Mouse (Mus musculus): Measurements from ENCODE around the gene Itga6. TPM values are rescaled to one million over a fixed set of nuclear protein-coding genes. Genes with fewer than 3 reads are reported as not detected.
A peak's percentile ranks its signal among the peaks of the same experiment; 100 is the strongest.

The Itga6 gene
- polyA plus RNA-seq, 1 experiment from 2014 or later: 34.3 TPM

DNA sequence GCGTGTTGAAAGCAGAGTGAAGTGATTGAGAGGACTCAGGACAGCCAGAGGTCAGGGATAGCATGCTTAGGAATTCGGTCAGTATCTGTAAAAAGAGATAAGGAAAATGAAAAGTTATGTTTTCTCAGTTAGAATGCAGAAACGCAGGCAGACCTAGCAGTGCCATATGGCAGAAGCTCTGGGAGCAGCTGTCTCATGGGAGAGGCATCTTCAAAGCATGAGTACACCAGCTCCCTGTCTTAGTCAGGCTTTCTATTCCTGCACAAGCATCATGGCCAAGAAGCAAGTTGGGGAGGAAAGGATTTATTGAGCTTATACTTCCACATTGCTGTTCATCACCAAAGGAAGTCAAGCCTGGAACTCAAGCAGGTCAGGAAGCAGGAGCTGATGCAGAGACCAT is 119.6 kb downstream of the Itga6 start:
- Histone ChIP-seq H3K4me3 (no peak overlapping the region), H3K27ac (replicated peaks) (no peak overlapping the region), H3K9me3 (replicated peaks) (no peaks in the 10 kb centered on the region), H3K36me3 (no peaks in the 10 kb centered on the region), H3K27me3 (ENCODE audit: low read depth, poor library complexity, severe bottlenecking) (no peaks in the 10 kb centered on the region), H3K4me1 (peaks cover 12% of the 10 kb centered on the region)
- DNase-seq (ENCODE audit: low spot score): no peak
- WGBS: 81% methylated on average over 3 of the region's 3 CpGs

- no peak for DNase-seq (ENCODE audit: low spot score)
- no peaks in the 10 kb centered on the region for H3K9me3 ChIP-seq (replicated peaks)
- H3K27me3 ChIP-seq (ENCODE audit: low read depth, poor library complexity, severe bottlenecking): no peaks in the 10 kb centered on the region
- 78% methylated on average over 3 of the region's 3 CpGs for WGBS
- peaks cover 12% of the 10 kb centered on the region for H3K4me1 ChIP-seq
- no peaks in the 10 kb centered on the region for H3K36me3 ChIP-seq
- H3K27ac ChIP-seq (replicated peaks): no peak overlapping the region
- no peak overlapping the region for H3K4me3 ChIP-seq
These were observed 120.5 kb downstream of the Itga6 start for GRCm38 (mm10) chr2:71865935-71866334.

GRCm38 (mm10) chr2:71866565-71866964 is 121.1 kb downstream of the Itga6 start:
- 68% methylated on average over 1 of the region's 1 CpGs for WGBS
- Histone ChIP-seq H3K4me1 (peaks cover 12% of the 10 kb centered on the region), H3K27ac (replicated peaks) (no peak overlapping the region), H3K4me3 (no peak overlapping the region), H3K36me3 (no peaks in the 10 kb centered on the region), H3K9me3 (replicated peaks) (no peaks in the 10 kb centered on the region), H3K27me3 (ENCODE audit: low read depth, poor library complexity, severe bottlenecking) (no peaks in the 10 kb centered on the region)
- no peak for DNase-seq (ENCODE audit: low spot score)

GRCm38 (mm10) chr2:71867019-71867418 is 121.6 kb downstream of the Itga6 start:
- Histone ChIP-seq H3K9me3 (replicated peaks) (no peaks in the 10 kb centered on the region), H3K27me3 (ENCODE audit: low read depth, poor library complexity, severe bottlenecking) (peaks cover under 1% of the 10 kb centered on the region; the same call in 1 of the 2 replicates), H3K4me1 (peaks cover 12% of the 10 kb centered on the region), H3K4me3 (no peak overlapping the region), H3K36me3 (no peaks in the 10 kb centered on the region), H3K27ac (replicated peaks) (no peak overlapping the region)
- no peak for DNase-seq (ENCODE audit: low spot score)
- 82% methylated on average over 3 of the region's 3 CpGs for WGBS

DNA sequence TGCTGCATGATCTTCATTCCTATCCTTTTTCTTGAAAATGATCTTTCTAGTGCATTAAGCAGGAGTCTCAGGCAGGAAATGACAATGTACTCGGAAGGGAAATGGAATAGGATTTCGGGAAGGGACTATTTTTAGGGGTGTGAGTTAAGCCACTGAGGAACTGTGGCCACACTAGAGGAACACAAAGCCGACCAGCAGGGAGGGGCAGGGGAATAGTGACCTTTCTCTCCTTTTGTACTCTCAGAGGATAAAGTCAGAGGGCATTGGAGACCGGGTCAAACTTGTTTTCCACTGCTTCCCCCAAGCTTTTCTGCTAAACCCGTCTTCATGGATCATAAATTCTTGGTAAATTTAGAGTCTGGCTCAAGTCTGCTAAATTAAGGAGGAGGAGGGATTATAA is 122.1 kb downstream of the Itga6 start:
- 8% methylated on average over 5 of the region's 5 CpGs for WGBS
- no peak for DNase-seq (ENCODE audit: low spot score)
- peaks cover 3% of the 10 kb centered on the region; the same call in 1 of the 2 replicates for H3K27me3 ChIP-seq (ENCODE audit: low read depth, poor library complexity, severe bottlenecking)

DNA sequence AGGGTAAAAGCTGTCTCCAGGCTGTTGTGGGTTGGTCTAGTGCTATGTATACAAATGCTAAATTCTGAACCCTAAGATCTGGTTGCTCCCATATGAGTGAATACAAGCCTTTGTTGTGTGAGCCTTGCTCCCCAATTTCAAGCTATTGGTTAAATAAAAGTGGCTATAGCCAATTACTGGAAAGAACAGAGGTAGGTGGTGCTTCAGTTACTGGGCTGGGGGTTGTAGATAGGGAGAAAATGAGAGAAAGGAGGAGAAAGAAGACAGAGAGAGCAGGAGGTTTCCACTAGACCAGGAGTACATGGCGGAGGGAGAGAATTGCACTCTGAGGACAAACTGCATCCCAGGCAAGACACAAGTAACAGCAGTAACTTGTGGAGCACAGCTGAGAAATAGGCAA is 122.8 kb downstream of the Itga6 start:
- WGBS: 89% methylated on average over 1 of the region's 1 CpGs
- H3K27me3 ChIP-seq (ENCODE audit: low read depth, poor library complexity, severe bottlenecking): peaks cover 3% of the 10 kb centered on the region; the same call in 1 of the 2 replicates
- no peaks in the 10 kb centered on the region for H3K36me3 ChIP-seq
- no peak overlapping the region for H3K4me3 ChIP-seq
- no peak overlapping the region for H3K27ac ChIP-seq (replicated peaks)
- no peak for DNase-seq (ENCODE audit: low spot score)
- peaks cover 22% of the 10 kb centered on the region for H3K4me1 ChIP-seq
- H3K9me3 ChIP-seq (replicated peaks): no peaks in the 10 kb centered on the region

More for the DNA sequence above, 122.1 kb downstream of the Itga6 start:
- Histone ChIP-seq H3K4me3 (no peak overlapping the region), H3K27ac (replicated peaks) (no peak overlapping the region), H3K36me3 (no peaks in the 10 kb centered on the region), H3K9me3 (replicated peaks) (no peaks in the 10 kb centered on the region), H3K4me1 (peaks cover 16% of the 10 kb centered on the region)

DNA sequence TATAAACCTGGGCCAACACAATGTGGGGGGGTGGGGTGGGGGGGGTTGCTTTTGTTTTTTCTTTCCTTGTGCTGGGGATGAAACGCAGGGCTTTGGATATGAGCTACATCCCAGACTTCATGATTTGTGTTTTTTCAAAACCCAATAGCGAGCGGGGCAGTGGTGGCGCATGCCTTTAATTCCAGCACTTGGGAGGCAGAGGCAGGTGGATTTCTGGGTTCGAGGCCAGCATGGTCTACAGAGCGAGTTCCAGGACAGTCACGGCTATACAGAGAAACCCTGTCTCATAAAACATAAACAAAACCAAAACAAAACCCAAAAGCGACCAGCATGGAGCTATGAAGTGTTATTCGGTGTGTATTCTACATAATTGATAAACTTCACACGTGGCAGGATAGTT is 126.7 kb downstream of the Itga6 start:
- Histone ChIP-seq H3K9me3 (replicated peaks) (no peaks in the 10 kb centered on the region), H3K4me3 (peak overlapping the region; percentile 84)
- WGBS: 84% methylated on average over 10 of the region's 10 CpGs

DNA sequence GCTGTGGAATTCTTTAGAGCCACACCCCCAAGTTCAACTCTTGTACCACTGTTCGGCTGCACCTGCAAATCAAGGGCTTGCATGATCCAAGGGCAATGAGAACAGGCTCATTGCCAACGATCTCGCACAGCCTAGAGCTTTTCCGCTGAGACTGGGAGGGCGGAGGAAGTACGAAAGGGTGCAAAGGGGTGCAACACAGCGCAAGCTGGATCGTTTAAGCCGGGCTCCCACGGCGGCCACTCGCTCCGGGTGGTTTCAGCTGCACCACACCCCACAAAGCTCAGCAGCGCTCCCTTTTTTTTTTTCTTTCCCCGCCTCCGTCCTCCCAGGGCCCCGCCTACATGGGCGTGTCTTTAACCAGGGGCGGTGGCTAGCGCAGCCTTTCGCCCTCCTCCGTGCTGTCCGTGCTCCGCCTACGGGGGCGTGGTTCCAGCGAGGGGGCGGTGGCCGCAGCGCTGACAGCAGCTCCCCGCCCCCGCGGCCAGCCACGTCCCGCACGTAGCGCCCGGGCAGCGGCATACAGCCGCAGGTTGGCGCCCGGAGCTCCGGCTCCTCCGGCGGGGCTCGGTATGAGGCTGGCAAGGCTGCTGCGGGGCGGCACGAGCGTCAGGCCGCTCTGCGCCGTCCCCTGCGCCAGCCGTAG is 127.5 kb downstream of the Itga6 start, which contains the start of gene Pdk1:
Pdk1 (plus strand) TSS at position 424 of the 643 bp plus-strand sequence.
- peaks cover 3% of the 10 kb centered on the region; the same call in 1 of the 2 replicates for H3K27me3 ChIP-seq (ENCODE audit: low read depth, poor library complexity, severe bottlenecking)
- peak within 1 kb of the TSS; percentile 94 for H3K27ac ChIP-seq (replicated peaks)
- peak; percentile 97 for DNase-seq (ENCODE audit: low spot score)
- under 1% methylated on average over 55 of the region's 55 CpGs for WGBS
- H3K4me1 ChIP-seq: peaks cover 35% of the 10 kb centered on the region
- peaks cover 11% of the 10 kb centered on the region for H3K36me3 ChIP-seq
- peak within 1 kb of the TSS; percentile 84 for H3K4me3 ChIP-seq
- H3K9me3 ChIP-seq (replicated peaks): no peaks in the 10 kb centered on the region

More for the DNA sequence above, 126.7 kb downstream of the Itga6 start:
- no peak overlapping the region for H3K27ac ChIP-seq (replicated peaks)
- H3K36me3 ChIP-seq: peaks cover 5% of the 10 kb centered on the region; the same call in 1 of the 2 replicates
- no peak for DNase-seq (ENCODE audit: low spot score)
- peaks cover 3% of the 10 kb centered on the region; the same call in 1 of the 2 replicates for H3K27me3 ChIP-seq (ENCODE audit: low read depth, poor library complexity, severe bottlenecking)
- peaks cover 42% of the 10 kb centered on the region for H3K4me1 ChIP-seq

DNA sequence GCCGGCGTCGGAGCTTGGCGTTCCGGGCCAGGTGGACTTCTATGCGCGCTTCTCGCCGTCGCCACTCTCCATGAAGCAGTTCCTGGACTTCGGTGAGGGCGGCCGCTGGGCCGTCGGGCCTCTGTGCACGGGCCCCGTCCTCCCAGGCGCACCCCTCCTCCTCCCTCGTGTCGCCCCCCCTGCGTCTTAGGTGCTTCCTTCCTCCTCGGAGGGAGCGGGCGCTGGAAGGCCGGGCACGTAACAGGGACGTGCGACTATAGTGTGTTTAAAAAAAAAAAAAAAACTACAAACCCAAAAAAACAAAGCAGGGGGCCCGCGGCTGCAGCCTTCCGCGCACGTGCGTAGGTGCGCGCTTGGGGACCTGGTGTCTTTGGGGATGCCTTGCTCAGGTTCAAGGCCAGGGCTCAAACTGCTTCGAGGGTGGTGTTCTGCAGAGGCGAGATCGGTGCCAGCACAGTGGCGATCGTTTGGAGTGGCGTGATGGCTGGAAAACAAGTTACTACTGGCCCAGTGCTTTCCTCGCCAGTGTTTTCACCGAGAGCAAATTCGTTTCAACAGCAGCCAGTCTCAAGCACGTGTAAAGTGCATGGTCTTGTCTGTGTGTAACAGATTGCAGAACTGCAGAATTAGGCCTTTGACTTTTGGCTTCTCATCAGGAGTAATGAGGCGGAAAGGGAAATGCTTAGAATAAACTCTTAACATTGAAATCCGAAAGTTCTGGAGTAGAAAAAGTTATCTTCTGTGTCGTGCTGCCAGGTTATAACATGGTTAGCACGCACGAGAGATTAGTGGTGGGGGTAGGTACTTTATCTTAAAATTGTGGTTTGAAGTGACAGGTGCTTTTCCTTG is 128.3 kb downstream of the Itga6 start:
- H3K4me1 ChIP-seq: peaks cover 32% of the 10 kb centered on the region
- 4% methylated on average over 51 of the region's 51 CpGs for WGBS
- DNase-seq (ENCODE audit: low spot score): peak; percentile 16
- H3K36me3 ChIP-seq: peaks cover 17% of the 10 kb centered on the region
- H3K4me3 ChIP-seq: peak overlapping the region; percentile 84
- H3K27me3 ChIP-seq (ENCODE audit: low read depth, poor library complexity, severe bottlenecking): peaks cover 3% of the 10 kb centered on the region; the same call in 1 of the 2 replicates
- H3K27ac ChIP-seq (replicated peaks): peak overlapping the region; percentile 94
- no peaks in the 10 kb centered on the region for H3K9me3 ChIP-seq (replicated peaks)

DNA sequence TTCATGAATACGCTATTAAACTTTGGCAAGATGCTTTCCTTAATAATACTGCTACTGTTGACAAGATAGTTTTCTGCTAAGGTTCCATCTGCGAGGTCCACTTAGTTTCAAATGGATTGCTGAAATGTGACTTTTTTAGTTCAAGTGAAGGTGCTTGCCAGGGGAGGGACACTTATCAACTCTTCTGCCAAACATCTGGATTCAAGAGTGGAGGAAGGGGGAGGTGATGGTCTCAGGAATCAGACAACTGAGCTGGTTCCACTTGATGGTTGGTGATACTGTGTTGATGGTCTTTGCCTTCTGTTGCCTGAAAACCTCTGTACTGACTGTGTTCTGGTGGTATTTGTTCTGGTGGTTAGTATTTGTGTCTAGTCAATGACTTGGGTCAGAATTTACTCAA is 129.0 kb downstream of the Itga6 start:
- no peak for DNase-seq (ENCODE audit: low spot score)
- WGBS: 65% methylated on average over 2 of the region's 2 CpGs
- Histone ChIP-seq H3K4me1 (peaks cover 32% of the 10 kb centered on the region), H3K27me3 (ENCODE audit: low read depth, poor library complexity, severe bottlenecking) (peaks cover 3% of the 10 kb centered on the region; the same call in 1 of the 2 replicates), H3K27ac (replicated peaks) (no peak overlapping the region), H3K9me3 (replicated peaks) (no peaks in the 10 kb centered on the region), H3K36me3 (peaks cover 18% of the 10 kb centered on the region), H3K4me3 (peak overlapping the region; percentile 84)

- H3K27ac ChIP-seq (replicated peaks): no peak overlapping the region
- H3K4me1 ChIP-seq: peaks cover 32% of the 10 kb centered on the region
- H3K27me3 ChIP-seq (ENCODE audit: low read depth, poor library complexity, severe bottlenecking): peaks cover 3% of the 10 kb centered on the region; the same call in 1 of the 2 replicates
- no peaks in the 10 kb centered on the region for H3K9me3 ChIP-seq (replicated peaks)
- DNase-seq (ENCODE audit: low spot score): no peak
- H3K36me3 ChIP-seq: peaks cover 23% of the 10 kb centered on the region
- peak overlapping the region; percentile 84 for H3K4me3 ChIP-seq
- 30% methylated on average over 2 of the region's 2 CpGs for WGBS
These were observed 129.4 kb downstream of the Itga6 start for GRCm38 (mm10) chr2:71874836-71875235.

DNA sequence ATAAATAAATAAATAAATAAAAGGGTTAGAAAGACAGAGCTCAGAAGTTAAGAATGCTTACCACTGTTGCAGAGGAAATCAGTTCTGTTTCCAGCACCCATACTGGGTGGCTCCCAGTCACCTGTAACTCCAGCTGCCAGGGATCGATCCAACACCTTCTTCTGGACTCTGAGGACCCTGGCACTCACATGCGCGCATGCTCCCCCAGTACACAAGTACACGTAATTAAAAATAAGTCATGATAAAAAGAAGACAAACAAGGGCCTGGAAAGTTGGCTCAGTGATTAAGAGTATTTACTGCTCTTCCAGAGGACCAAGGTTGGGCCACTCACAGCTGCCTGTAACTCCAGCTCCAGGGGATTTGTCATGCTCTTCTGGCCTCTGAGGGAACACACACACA is 132.4 kb downstream of the Itga6 start:
- H3K36me3 ChIP-seq: peaks cover 52% of the 10 kb centered on the region
- H3K4me1 ChIP-seq: peaks cover 25% of the 10 kb centered on the region
- H3K27ac ChIP-seq (replicated peaks): no peak overlapping the region
- no peak overlapping the region for H3K4me3 ChIP-seq
- WGBS: 91% methylated on average over 4 of the region's 4 CpGs
- no peaks in the 10 kb centered on the region for H3K27me3 ChIP-seq (ENCODE audit: low read depth, poor library complexity, severe bottlenecking)
- DNase-seq (ENCODE audit: low spot score): no peak
- H3K9me3 ChIP-seq (replicated peaks): no peaks in the 10 kb centered on the region

DNA sequence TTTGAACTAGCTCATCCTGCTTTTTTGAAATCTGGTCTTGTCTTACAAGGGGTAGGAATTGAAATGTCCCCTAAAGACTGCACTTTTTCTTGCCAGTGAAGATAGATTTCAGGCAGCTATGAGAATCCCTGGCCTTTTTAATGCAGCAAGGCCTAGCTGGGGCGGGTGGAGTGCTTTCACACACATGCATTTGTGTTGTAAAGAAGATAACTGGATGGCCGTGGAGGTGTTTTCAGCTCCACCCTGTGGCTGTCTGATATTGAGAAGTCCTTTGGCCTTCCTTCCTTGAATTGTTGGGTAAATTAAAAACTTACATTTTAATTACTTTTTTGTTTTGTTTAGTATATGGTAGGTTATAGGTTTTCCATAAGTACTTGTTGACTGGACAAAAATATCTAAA is 133.0 kb downstream of the Itga6 start:
- peaks cover 58% of the 10 kb centered on the region for H3K36me3 ChIP-seq
- no peak for DNase-seq (ENCODE audit: low spot score)
- no peaks in the 10 kb centered on the region for H3K9me3 ChIP-seq (replicated peaks)
- H3K4me1 ChIP-seq: peaks cover 20% of the 10 kb centered on the region
- 70% methylated on average over 2 of the region's 2 CpGs for WGBS
- H3K27me3 ChIP-seq (ENCODE audit: low read depth, poor library complexity, severe bottlenecking): no peaks in the 10 kb centered on the region
- H3K4me3 ChIP-seq: no peak overlapping the region
- H3K27ac ChIP-seq (replicated peaks): no peak overlapping the region

All from midbrain, embryonic 10.5 days (tissue).